Mouse (Mus musculus): ENCODE measurements around the gene Sdc3. TPM values are rescaled to one million over a fixed set of nuclear protein-coding genes. Genes with fewer than 3 reads are reported as not detected.

The Sdc3 gene
- polyA plus RNA-seq, 1 experiment from 2014 or later, result 10.1 TPM

- no peak for ATAC-seq (ENCODE audit: insufficient read depth)
- 77% methylated on average over 7 of the region's 7 CpGs for WGBS (ENCODE audit: insufficient replicate concordance)
- no peaks in the 10 kb centered on the region for H3K36me3 ChIP-seq (replicated peaks)
- H3K4me1 ChIP-seq (replicated peaks), result no peaks in the 10 kb centered on the region
- H3K4me3 ChIP-seq (replicated peaks), result no peak overlapping the region
- H3K9ac ChIP-seq, result no peak overlapping the region
- H3K27ac ChIP-seq (replicated peaks), result no peak overlapping the region
- no peak overlapping the region for H3K4me2 ChIP-seq
- no peaks in the 10 kb centered on the region for H3K27me3 ChIP-seq
- H3K9me3 ChIP-seq (replicated peaks), result no peaks in the 10 kb centered on the region
These were observed 12.5 kb downstream of the Sdc3 start for GRCm38 (mm10) chr4:130804771-130805361.

DNA sequence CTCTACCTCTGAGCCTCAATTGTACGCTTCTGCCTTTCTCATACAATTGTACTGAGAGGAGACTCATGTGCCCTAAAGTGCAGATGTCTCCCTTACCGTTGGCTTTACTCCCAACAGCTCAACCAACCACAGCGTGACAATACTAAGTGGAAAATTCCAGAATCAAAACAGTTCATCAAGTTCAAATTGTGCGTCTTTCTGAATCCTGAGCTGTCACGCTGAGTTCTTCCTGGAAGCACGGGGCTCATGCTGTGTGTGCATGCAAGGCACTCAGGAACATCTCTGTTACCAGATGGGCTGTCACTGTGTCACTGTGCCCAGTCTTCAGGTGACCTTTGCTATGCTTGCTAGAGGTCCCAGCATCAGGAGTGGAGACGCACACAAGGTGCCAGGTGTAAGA lies 13.4 kb downstream of the Sdc3 start:
- Histone ChIP-seq H3K27me3 (no peaks in the 10 kb centered on the region), H3K36me3 (replicated peaks) (no peaks in the 10 kb centered on the region), H3K4me3 (replicated peaks) (no peak overlapping the region), H3K4me2 (no peak overlapping the region), H3K27ac (replicated peaks) (no peak overlapping the region), H3K9ac (no peak overlapping the region), H3K9me3 (replicated peaks) (no peaks in the 10 kb centered on the region), H3K4me1 (replicated peaks) (no peaks in the 10 kb centered on the region)
- WGBS (ENCODE audit: insufficient replicate concordance), result 63% methylated on average over 7 of the region's 7 CpGs
- no peak for ATAC-seq (ENCODE audit: insufficient read depth)

DNA sequence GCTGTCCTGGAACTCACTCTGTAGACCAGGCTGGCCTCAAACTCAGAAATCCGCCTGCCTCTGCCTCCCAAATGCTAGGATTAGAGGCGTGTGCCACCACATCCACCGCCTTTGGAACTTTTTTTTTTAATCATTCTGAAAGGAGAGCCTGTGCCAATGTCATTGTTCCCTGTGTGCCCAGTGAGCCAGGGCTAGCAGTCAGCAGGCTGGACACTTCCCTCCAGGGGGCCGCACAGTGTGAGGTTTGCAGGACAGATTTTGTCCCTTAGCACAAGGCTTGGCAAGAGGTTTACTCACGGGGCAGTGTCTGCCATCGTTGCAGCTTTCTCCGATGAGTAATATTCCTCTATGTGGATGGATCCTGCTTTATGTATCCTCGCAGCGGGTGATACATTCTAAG lies 14.4 kb downstream of the Sdc3 start:
- Histone ChIP-seq H3K27ac (replicated peaks) (no peak overlapping the region), H3K36me3 (replicated peaks) (no peaks in the 10 kb centered on the region), H3K4me1 (replicated peaks) (no peaks in the 10 kb centered on the region), H3K4me3 (replicated peaks) (no peak overlapping the region), H3K9ac (no peak overlapping the region), H3K4me2 (no peak overlapping the region), H3K27me3 (no peaks in the 10 kb centered on the region), H3K9me3 (replicated peaks) (no peaks in the 10 kb centered on the region)
- no peak for ATAC-seq (ENCODE audit: insufficient read depth)
- WGBS (ENCODE audit: insufficient replicate concordance), result 74% methylated on average over 9 of the region's 9 CpGs

- 52% methylated on average over 5 of the region's 5 CpGs for WGBS (ENCODE audit: insufficient replicate concordance)
- Histone ChIP-seq H3K4me3 (replicated peaks) (no peak overlapping the region), H3K4me1 (replicated peaks) (no peaks in the 10 kb centered on the region), H3K4me2 (no peak overlapping the region), H3K27me3 (no peaks in the 10 kb centered on the region), H3K27ac (replicated peaks) (no peak overlapping the region), H3K9me3 (replicated peaks) (no peaks in the 10 kb centered on the region), H3K9ac (no peak overlapping the region), H3K36me3 (replicated peaks) (no peaks in the 10 kb centered on the region)
- ATAC-seq (ENCODE audit: insufficient read depth), result no peak
These were observed 17.4 kb downstream of the Sdc3 start for GRCm38 (mm10) chr4:130809784-130810183.

DNA sequence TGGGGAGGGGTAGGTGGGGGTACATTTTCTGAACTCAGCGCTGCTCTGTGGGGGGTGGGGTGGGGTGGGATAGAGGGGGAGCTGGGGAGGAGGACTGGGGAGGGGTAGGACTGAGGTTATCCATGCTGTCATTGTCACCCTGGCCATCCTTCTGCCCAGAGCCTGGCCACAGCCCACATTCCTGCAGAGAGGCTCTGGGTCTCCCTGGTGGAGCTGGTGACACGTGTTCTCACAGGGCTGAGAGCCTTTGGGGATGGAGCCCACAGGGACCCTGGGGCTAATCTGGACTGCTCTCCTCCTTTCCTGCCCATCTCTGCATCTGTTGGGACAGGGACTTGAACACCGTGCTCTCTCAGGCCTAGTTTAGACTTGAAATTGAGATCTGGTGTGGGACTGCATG lies 18.5 kb downstream of the Sdc3 start:
- WGBS (ENCODE audit: insufficient replicate concordance), result 53% methylated on average over 3 of the region's 3 CpGs
- Histone ChIP-seq H3K36me3 (replicated peaks) (no peaks in the 10 kb centered on the region), H3K9ac (no peak overlapping the region), H3K27me3 (no peaks in the 10 kb centered on the region), H3K4me2 (no peak overlapping the region), H3K27ac (replicated peaks) (no peak overlapping the region), H3K4me3 (replicated peaks) (no peak overlapping the region), H3K9me3 (replicated peaks) (no peaks in the 10 kb centered on the region), H3K4me1 (replicated peaks) (no peaks in the 10 kb centered on the region)
- ATAC-seq (ENCODE audit: insufficient read depth), result no peak

GRCm38 (mm10) chr4:130811385-130811784 lies 19.0 kb downstream of the Sdc3 start:
- Histone ChIP-seq H3K27ac (replicated peaks) (no peak overlapping the region), H3K27me3 (no peaks in the 10 kb centered on the region), H3K4me3 (replicated peaks) (no peak overlapping the region), H3K36me3 (replicated peaks) (no peaks in the 10 kb centered on the region), H3K9me3 (replicated peaks) (no peaks in the 10 kb centered on the region), H3K9ac (no peak overlapping the region), H3K4me1 (replicated peaks) (no peaks in the 10 kb centered on the region), H3K4me2 (no peak overlapping the region)
- no peak for ATAC-seq (ENCODE audit: insufficient read depth)
- 61% methylated on average over 7 of the region's 7 CpGs for WGBS (ENCODE audit: insufficient replicate concordance)

- H3K4me1 ChIP-seq (replicated peaks), result no peaks in the 10 kb centered on the region
- no peaks in the 10 kb centered on the region for H3K27me3 ChIP-seq
- H3K9ac ChIP-seq, result no peak overlapping the region
- no peak for ATAC-seq (ENCODE audit: insufficient read depth)
- WGBS (ENCODE audit: insufficient replicate concordance), result 39% methylated on average over 2 of the region's 2 CpGs
- no peak overlapping the region for H3K4me2 ChIP-seq
- H3K36me3 ChIP-seq (replicated peaks), result no peaks in the 10 kb centered on the region
- H3K9me3 ChIP-seq (replicated peaks), result no peaks in the 10 kb centered on the region
- H3K4me3 ChIP-seq (replicated peaks), result no peak overlapping the region
- H3K27ac ChIP-seq (replicated peaks), result no peak overlapping the region
These were observed 21.6 kb downstream of the Sdc3 start for GRCm38 (mm10) chr4:130813958-130814357.

GRCm38 (mm10) chr4:130814742-130815330 lies 22.5 kb downstream of the Sdc3 start:
- Histone ChIP-seq H3K36me3 (replicated peaks) (no peaks in the 10 kb centered on the region), H3K4me2 (no peak overlapping the region), H3K4me1 (replicated peaks) (no peaks in the 10 kb centered on the region), H3K4me3 (replicated peaks) (no peak overlapping the region), H3K27me3 (no peaks in the 10 kb centered on the region), H3K9me3 (replicated peaks) (no peaks in the 10 kb centered on the region), H3K27ac (replicated peaks) (no peak overlapping the region), H3K9ac (no peak overlapping the region)
- no peak for ATAC-seq (ENCODE audit: insufficient read depth)
- 63% methylated on average over 8 of the region's 8 CpGs for WGBS (ENCODE audit: insufficient replicate concordance)

GRCm38 (mm10) chr4:130815860-130816259 lies 23.5 kb downstream of the Sdc3 start:
- no peak overlapping the region for H3K4me3 ChIP-seq (replicated peaks)
- H3K4me2 ChIP-seq, result no peak overlapping the region
- no peak overlapping the region for H3K9ac ChIP-seq
- no peaks in the 10 kb centered on the region for H3K9me3 ChIP-seq (replicated peaks)
- ATAC-seq (ENCODE audit: insufficient read depth), result no peak
- H3K36me3 ChIP-seq (replicated peaks), result no peaks in the 10 kb centered on the region
- WGBS (ENCODE audit: insufficient replicate concordance), result 61% methylated on average over 8 of the region's 8 CpGs
- H3K4me1 ChIP-seq (replicated peaks), result no peaks in the 10 kb centered on the region
- no peaks in the 10 kb centered on the region for H3K27me3 ChIP-seq
- no peak overlapping the region for H3K27ac ChIP-seq (replicated peaks)

GRCm38 (mm10) chr4:130819806-130820205 lies 27.5 kb downstream of the Sdc3 start:
- ATAC-seq (ENCODE audit: insufficient read depth), result no peak
- H3K4me3 ChIP-seq (replicated peaks), result no peak overlapping the region
- no peak overlapping the region for H3K9ac ChIP-seq
- H3K4me1 ChIP-seq (replicated peaks), result no peaks in the 10 kb centered on the region
- H3K27ac ChIP-seq (replicated peaks), result no peak overlapping the region
- no peaks in the 10 kb centered on the region for H3K27me3 ChIP-seq
- H3K36me3 ChIP-seq (replicated peaks), result no peaks in the 10 kb centered on the region
- no peaks in the 10 kb centered on the region for H3K9me3 ChIP-seq (replicated peaks)
- H3K4me2 ChIP-seq, result no peak overlapping the region
- 58% methylated on average over 3 of the region's 3 CpGs for WGBS (ENCODE audit: insufficient replicate concordance)

GRCm38 (mm10) chr4:130820594-130821255 lies 28.4 kb downstream of the Sdc3 start:
- no peak for ATAC-seq (ENCODE audit: insufficient read depth)
- Histone ChIP-seq H3K4me1 (replicated peaks) (no peaks in the 10 kb centered on the region), H3K4me2 (no peak overlapping the region), H3K27ac (replicated peaks) (no peak overlapping the region), H3K9me3 (replicated peaks) (no peaks in the 10 kb centered on the region), H3K4me3 (replicated peaks) (no peak overlapping the region), H3K27me3 (no peaks in the 10 kb centered on the region), H3K36me3 (replicated peaks) (no peaks in the 10 kb centered on the region), H3K9ac (no peak overlapping the region)
- 46% methylated on average over 7 of the region's 7 CpGs for WGBS (ENCODE audit: insufficient replicate concordance)

Data from liver, embryonic 15.5 days (tissue).